Mouse (Mus musculus) cerebellum, adult 2 months (tissue): ENCODE results near the gene Gm21969.

Experiments used
- CTCF ChIP-seq: fragments of 200-500 bp; IDR thresholded peaks from 2 replicates; pipeline ENCODE4 v1.5.1; 2011; ENCODE audit warnings: low read depth, mild to moderate bottlenecking, control low read depth, low read length, moderate library complexity, borderline replicate concordance; ENCODE audit not compliant: insufficient read depth
- POLR2A ChIP-seq: fragments of 200-500 bp; IDR thresholded peaks from 2 replicates; pipeline ENCODE4 v1.6.1; 2011; ENCODE audit warnings: low read length, control low read depth, borderline replicate concordance; ENCODE audit not compliant: insufficient read depth

- TF ChIP-seq POLR2A (no peak), CTCF (no peak)
Measured at GRCm38 (mm10) chr4:139630171-139630570, 27.2 kb downstream of the Gm21969 start.
